Comparison of ENCODE assay signal across 9 mouse cellular contexts in genomic region chr10:58496732-58497131, GRCm38 (mm10). TPM values are rescaled to one million over a fixed set of nuclear protein-coding genes. Genes with fewer than 3 reads are reported as not detected.
DNase-seq lines count a peak whose midpoint lies in the region; ATAC-seq lines count a peak whose summit lies in the region.
"Had no signal": no experiment of that assay in that cellular context is flagged by ENCODE, and none has a peak within 500 bp of the region (broad histone marks: within the 10 kb centered on the region; RNA-seq: fewer than 3 reads in every experiment).

No protein-coding gene starts in this region.

- peak overlapping the region; percentile 87 for H3K4me3 ChIP-seq in erythroblast, embryonic 14.5 days (replicated peaks)
- H3K4me3 ChIP-seq in midbrain, embryonic 13.5 days (replicated peaks): no peak overlapping the region
- H3K4me3 ChIP-seq in midbrain, embryonic 11.5 days (ENCODE audit: low read depth, low read length): no peak overlapping the region
- peak overlapping the region; percentile 77; the same call in 1 of the 2 replicates for H3K4me3 ChIP-seq in limb, embryonic 10.5 days
- H3K4me3 ChIP-seq in stomach, embryonic 16.5 days (replicated peaks; ENCODE audit: low read length): peak overlapping the region; percentile 79

- H3K27me3 ChIP-seq in erythroblast, embryonic 14.5 days (ENCODE audit: control insufficient read depth): no peaks in the 10 kb centered on the region
- no peaks in the 10 kb centered on the region for H3K27me3 ChIP-seq in midbrain, embryonic 13.5 days
- H3K27me3 ChIP-seq in midbrain, embryonic 11.5 days (ENCODE audit: control insufficient read depth, insufficient read depth, low read length): no peaks in the 10 kb centered on the region
- no peaks in the 10 kb centered on the region for H3K27me3 ChIP-seq in limb, embryonic 10.5 days (ENCODE audit: low read depth, poor library complexity, severe bottlenecking)
- no peaks in the 10 kb centered on the region for H3K27me3 ChIP-seq in stomach, embryonic 16.5 days (ENCODE audit: control insufficient read depth, insufficient read depth, low read length)

- DNase-seq in midbrain, embryonic 11.5 days (ENCODE audit: low spot score, missing footprints): no peak
- no peak for DNase-seq in limb, embryonic 10.5 days (ENCODE audit: low spot score)
- no peak for DNase-seq in cerebellum, postnatal 25 days
- DNase-seq in right cerebral cortex, adult 18-20 months: no peak
- DNase-seq: cerebellum, adult 11-12 months had no signal

- no peak overlapping the region for H3K9ac ChIP-seq in midbrain, embryonic 13.5 days (replicated peaks)
- H3K9ac ChIP-seq in midbrain, embryonic 11.5 days (ENCODE audit: low read length): no peak overlapping the region
- H3K9ac ChIP-seq in stomach, embryonic 16.5 days (ENCODE audit: low read length): no peak overlapping the region

- peaks cover 49% of the 10 kb centered on the region for H3K36me3 ChIP-seq in erythroblast, embryonic 14.5 days (ENCODE audit: control insufficient read depth)
- peaks cover 27% of the 10 kb centered on the region for H3K36me3 ChIP-seq in midbrain, embryonic 13.5 days
- H3K36me3 ChIP-seq in midbrain, embryonic 11.5 days (ENCODE audit: control insufficient read depth, insufficient read depth, low read length): peaks cover 6% of the 10 kb centered on the region; the same call in 1 of the 2 replicates
- peaks cover 42% of the 10 kb centered on the region for H3K36me3 ChIP-seq in limb, embryonic 10.5 days
- peaks cover 19% of the 10 kb centered on the region for H3K36me3 ChIP-seq in stomach, embryonic 16.5 days (ENCODE audit: control insufficient read depth, insufficient read depth, low read length)

- ATAC-seq in erythroblast, adult 5-6 weeks (replicated peaks; ENCODE audit: low FRiP score, poor library complexity, severe bottlenecking): no peak
- ATAC-seq in midbrain, embryonic 13.5 days: no peak
- ATAC-seq in midbrain, embryonic 11.5 days (ENCODE audit: low FRiP score): no peak
- no peak for ATAC-seq in stomach, embryonic 16.5 days (ENCODE audit: insufficient read depth, low FRiP score)

- H3K4me1 ChIP-seq in erythroblast, embryonic 14.5 days (ENCODE audit: control insufficient read depth): peaks cover 20% of the 10 kb centered on the region
- peaks cover 16% of the 10 kb centered on the region for H3K4me1 ChIP-seq in midbrain, embryonic 13.5 days (replicated peaks)
- H3K4me1 ChIP-seq in midbrain, embryonic 11.5 days (ENCODE audit: control insufficient read depth, insufficient read depth, low read length): peaks cover 4% of the 10 kb centered on the region; the same call in 1 of the 2 replicates
- H3K4me1 ChIP-seq in limb, embryonic 10.5 days: peaks cover 13% of the 10 kb centered on the region
- 0 out of 2 replicates have a peak, but pooled peaks cover 3% of the 10 kb centered on the region for H3K4me1 ChIP-seq in stomach, embryonic 16.5 days (ENCODE audit: control insufficient read depth, insufficient read depth, low read length)

- no peak overlapping the region for H3K27ac ChIP-seq in midbrain, embryonic 13.5 days
- H3K27ac ChIP-seq in midbrain, embryonic 11.5 days (ENCODE audit: low read depth, low read length): no peak overlapping the region
- peak overlapping the region; percentile 93; the same call in 1 of the 2 replicates for H3K27ac ChIP-seq in limb, embryonic 10.5 days
- no peak overlapping the region; the same call in 1 of the 2 replicates for H3K27ac ChIP-seq in stomach, embryonic 16.5 days (ENCODE audit: low read length)

- no peaks in the 10 kb centered on the region for H3K9me3 ChIP-seq in erythroblast, embryonic 14.5 days (ENCODE audit: control insufficient read depth, low read length)
- H3K9me3 ChIP-seq in midbrain, embryonic 13.5 days: no peaks in the 10 kb centered on the region
- H3K9me3 ChIP-seq in midbrain, embryonic 11.5 days (ENCODE audit: control insufficient read depth, low read length): no peaks in the 10 kb centered on the region
- no peaks in the 10 kb centered on the region for H3K9me3 ChIP-seq in limb, embryonic 10.5 days (replicated peaks)
- H3K9me3 ChIP-seq in stomach, embryonic 16.5 days (replicated peaks; ENCODE audit: control insufficient read depth, low read length): no peaks in the 10 kb centered on the region

- H3K4me2 ChIP-seq in midbrain, embryonic 13.5 days (replicated peaks): peak overlapping the region; percentile 61; the same call in 1 of the 2 replicates
- no peak overlapping the region for H3K4me2 ChIP-seq in midbrain, embryonic 11.5 days
- H3K4me2 ChIP-seq in stomach, embryonic 16.5 days (ENCODE audit: low read depth, low read length): peak overlapping the region; percentile 68

RNA-seq across cellular contexts. Expression of gene Ccdc138, which starts 1.0 kb away (rescaled TPM):
- 0.07 and 0.20 TPM in 2 replicates for polyA plus RNA-seq in erythroblast, embryonic 14.5 days (2012)
- total RNA-seq in erythroblast, adult 5-6 weeks (2015; ENCODE audit: low replicate concordance): 0.19 and 2.3 TPM in 2 replicates
- total RNA-seq in erythroblast, adult 5-6 weeks (2017; ENCODE audit: low replicate concordance): 3.7 and 4.7 TPM in 2 replicates
- polyA plus RNA-seq in midbrain, embryonic 13.5 days (2015; fragmentation: Nextera tagmentation; extraction: Ambion mirVana): 10.5 and 10.8 TPM in 2 replicates
- 13.1 TPM in 2 replicates for polyA plus RNA-seq in midbrain, embryonic 11.5 days (2014; fragmentation: Nextera tagmentation; extraction: Ambion mirVana)
- 10.8 and 13.1 TPM in 2 replicates for polyA plus RNA-seq in limb, embryonic 10.5 days (2016; fragmentation: Nextera tagmentation; extraction: Ambion mirVana)
- 6.7 and 6.8 TPM in 2 replicates for polyA plus RNA-seq in stomach, embryonic 16.5 days (2015; fragmentation: Nextera tagmentation; extraction: Ambion mirVana)

RNA-seq across cellular contexts. Expression of gene Ranbp2, which starts 50.0 kb away (rescaled TPM):
- 0.23 and 0.29 TPM in 2 replicates for polyA plus RNA-seq in erythroblast, embryonic 14.5 days (2012)
- 108 and 114 TPM in 2 replicates for total RNA-seq in erythroblast, adult 5-6 weeks (2015; ENCODE audit: low replicate concordance)
- 164 and 178 TPM in 2 replicates for total RNA-seq in erythroblast, adult 5-6 weeks (2017; ENCODE audit: low replicate concordance)
- 22.0 and 23.2 TPM in 2 replicates for polyA plus RNA-seq in midbrain, embryonic 13.5 days (2015; fragmentation: Nextera tagmentation; extraction: Ambion mirVana)
- 29.1 and 33.8 TPM in 2 replicates for polyA plus RNA-seq in midbrain, embryonic 11.5 days (2014; fragmentation: Nextera tagmentation; extraction: Ambion mirVana)
- 22.2 and 27.0 TPM in 2 replicates for polyA plus RNA-seq in limb, embryonic 10.5 days (2016; fragmentation: Nextera tagmentation; extraction: Ambion mirVana)
- polyA plus RNA-seq in stomach, embryonic 16.5 days (2015; fragmentation: Nextera tagmentation; extraction: Ambion mirVana): 21.3 and 23.3 TPM in 2 replicates

Comparison
In these comparisons a context has a peak if more than half of its experiments do, and no peak if none do; other contexts are left out.
1. H3K4me3 ChIP-seq: peak in erythroblast, embryonic 14.5 days (single experiment), limb, embryonic 10.5 days (single experiment) and stomach, embryonic 16.5 days (single experiment); none in midbrain, embryonic 13.5 days (single experiment) and midbrain, embryonic 11.5 days (single experiment).
2. RNA of gene Ranbp2, which starts 50.0 kb away (polyA plus RNA-seq): 29.1 to 33.8 TPM in midbrain, embryonic 11.5 days, 22.2 to 27.0 TPM in limb, embryonic 10.5 days, 21.3 to 23.3 TPM in stomach, embryonic 16.5 days and 22.0 to 23.2 TPM in midbrain, embryonic 13.5 days; 0.23 to 0.29 TPM in erythroblast, embryonic 14.5 days; every median in the first group is over 10 times any median in the second.